Mouse (Mus musculus) olfactory bulb, adult 2 months (tissue): ENCODE data around the gene Troap. TPM values are rescaled to one million over a fixed set of nuclear protein-coding genes. Genes with fewer than 3 reads are reported as not detected.

ENCODE experiments used
- H3K27ac ChIP-seq: fragments of 200-500 bp; 2 replicates; pipeline ENCODE4 v1.5.1; 2012; ENCODE audit warnings: low read depth, low read length; ENCODE audit not compliant: insufficient read depth
- H3K4me1 ChIP-seq: fragments of 200-500 bp; 2 replicates; pipeline ENCODE4 v1.6.1; 2012; ENCODE audit warnings: low read length; ENCODE audit not compliant: control insufficient read depth, insufficient read depth
- H3K4me3 ChIP-seq: fragments of 200-500 bp; 2 replicates; pipeline ENCODE4 v1.5.1; 2012; ENCODE audit warnings: mild to moderate bottlenecking, low read depth, low read length, moderate library complexity; ENCODE audit not compliant: insufficient read depth
- CTCF ChIP-seq: fragments of 200-500 bp; IDR thresholded peaks from 2 replicates; pipeline ENCODE4 v1.5.1; 2012; ENCODE audit warnings: low read depth, mild to moderate bottlenecking, low read length, moderate library complexity; ENCODE audit not compliant: insufficient read depth
- POLR2A ChIP-seq: fragments of 200-500 bp; IDR thresholded peaks from 2 replicates; pipeline ENCODE4 v1.6.1; 2012; ENCODE audit warnings: mild to moderate bottlenecking, low read depth, low read length, moderate library complexity; ENCODE audit not compliant: insufficient read depth
- WGBS: fragments of 180-500 bp; shearing (Covaris S2); methylation state at CpG from one replicate; pipeline ENCODE4 v1.1.7; 2018; 5-methylcytosine and 5-hydroxymethylcytosine counted together
- polyA plus RNA-seq: library from polyadenylated mRNA; stranded (reverse); fragments of >200 nt; gene quantifications from 2 replicates; pipeline ENCODE4 v1.2.4, GENCODE M21; 2012; ENCODE audit warnings: low replicate concordance; ENCODE audit not compliant: missing spikeins, insufficient read depth, insufficient read length

Gene Troap
- polyA plus RNA-seq, 1 experiment, result not detected

GRCm38 (mm10) chr15:99129956-99130910 lies 55.9 kb downstream of the Troap start:
- Histone ChIP-seq H3K4me3 (peak overlapping the region; percentile 21; the same call in 1 of the 2 replicates), H3K4me1 (peaks cover 25% of the 10 kb centered on the region), H3K27ac (no peak overlapping the region)
- WGBS, result 54% methylated on average over 22 of the region's 22 CpGs
- TF ChIP-seq POLR2A, result no peak
- no peak for TF ChIP-seq CTCF

Other genes with a start within 250 kb of the Troap start
- not detected in 2 replicates for gene Prkag1, start 243.1 kb upstream of the Troap start, polyA plus RNA-seq
- 38.3 and 267 TPM in 2 replicates for gene Kmt2d, start 203.4 kb upstream of the Troap start, polyA plus RNA-seq
- not detected in 2 replicates for gene Rhebl1, start 180.0 kb upstream of the Troap start, polyA plus RNA-seq
- not detected in 2 replicates for gene Dhh, start 176.0 kb upstream of the Troap start, polyA plus RNA-seq
- gene Lmbr1l, start 156.3 kb upstream of the Troap start, polyA plus RNA-seq, result not detected in 2 replicates
- gene Tuba1b, start 140.0 kb upstream of the Troap start, polyA plus RNA-seq, result 649 and 1,228 TPM in 2 replicates
- gene Gm49450, start 121.0 kb upstream of the Troap start, polyA plus RNA-seq, result not detected in 2 replicates
- 1,035 TPM in 1 of 2 replicates, not detected in the other for gene Tuba1a, start 120.9 kb upstream of the Troap start, polyA plus RNA-seq
- gene Tuba1c, start 44.7 kb upstream of the Troap start, polyA plus RNA-seq, result not detected in 2 replicates
- not detected in 2 replicates for gene Prph, start 19.4 kb upstream of the Troap start, polyA plus RNA-seq
- not detected in 2 replicates for gene C1ql4, start 13.2 kb downstream of the Troap start, polyA plus RNA-seq
- not detected in 2 replicates for gene Dnajc22, start 18.6 kb downstream of the Troap start, polyA plus RNA-seq
- gene Spats2, start 51.3 kb downstream of the Troap start, polyA plus RNA-seq, result not detected in 2 replicates
- not detected in 2 replicates for gene Kcnh3, start 150.3 kb downstream of the Troap start, polyA plus RNA-seq
- not detected in 2 replicates for gene Mcrs1, start 177.4 kb downstream of the Troap start, polyA plus RNA-seq
- not detected in 2 replicates for gene Prpf40b, start 220.5 kb downstream of the Troap start, polyA plus RNA-seq
- not detected in 2 replicates for gene Fam186b, start 221.3 kb downstream of the Troap start, polyA plus RNA-seq